Mouse (Mus musculus): ENCODE measurements at regions not wholly inside any gene's neighbourhood (a gene's known extent, or its start where the extent isn't known, plus 50 kb on each side); places are given as distances from the start of the nearest gene placed in this dataset.

GRCm38 (mm10) chrX:12252680-12253021 lies 92.5 kb upstream of the Bcor start:
- TF ChIP-seq MYOD1 (IDR thresholded peaks at IDR 0.05; ENCODE audit: control insufficient read depth, insufficient read length, low read depth) = no peak
- no peak for TF ChIP-seq CTCF (IDR thresholded peaks at IDR 0.05; ENCODE audit: control insufficient read depth, insufficient read depth, insufficient read length)
- no peak for TF ChIP-seq FOSL1 (IDR thresholded peaks at IDR 0.05; ENCODE audit: insufficient read depth, low read length, poor library complexity, severe bottlenecking)
- TF ChIP-seq USF1 (IDR thresholded peaks at IDR 0.05; ENCODE audit: low read depth) = no peak
- TF ChIP-seq MYOG (IDR thresholded peaks at IDR 0.05; ENCODE audit: control insufficient read depth, extremely low read depth, insufficient read length) = no peak
- TF ChIP-seq CEBPB (IDR thresholded peaks at IDR 0.05; ENCODE audit: low read depth) = no peak

Data from C2C12 (cell line).